Mouse (Mus musculus) heart, adult 2 months (tissue): ENCODE measurements around the gene Ahcy.

Source experiments
- CTCF ChIP-seq: fragments of 200-600 bp; IDR thresholded peaks from 2 replicates; pipeline ENCODE4 v1.8.1; 2022; ENCODE audit warnings: antibody characterized with exemption, mild to moderate bottlenecking, moderate library complexity
- EP300 ChIP-seq: fragments of 200-500 bp; IDR thresholded peaks from 2 replicates; pipeline ENCODE4 v1.6.1; 2011; ENCODE audit warnings: low read depth, low read length, control low read depth; ENCODE audit not compliant: insufficient read depth
- POLR2A ChIP-seq: fragments of 200-500 bp; IDR thresholded peaks from 2 replicates; pipeline ENCODE4 v1.6.1; 2011; ENCODE audit warnings: mild to moderate bottlenecking, low read depth, low read length, control low read depth; ENCODE audit not compliant: insufficient read depth

DNA sequence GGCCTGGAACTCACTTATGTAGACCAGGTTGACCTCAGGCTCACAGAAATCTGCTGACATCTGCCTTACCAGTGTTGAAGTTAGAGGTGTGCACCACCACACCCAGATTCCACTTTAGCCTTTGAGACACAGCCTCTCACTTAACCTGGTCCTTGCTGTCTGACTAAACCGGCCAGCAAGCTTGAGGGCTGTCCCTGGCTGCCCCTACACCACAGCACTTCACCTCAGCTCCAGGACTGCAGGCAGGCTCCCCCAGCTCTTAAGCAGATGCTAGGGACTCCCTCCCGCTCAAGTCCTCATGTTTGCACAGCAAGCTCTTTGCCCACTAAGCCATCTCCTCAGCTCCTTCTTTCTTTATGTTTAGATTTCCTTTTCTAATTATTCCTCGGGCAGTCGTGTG lies 34.3 kb downstream of the Ahcy start:
- TF ChIP-seq EP300: no peak
- no peak for TF ChIP-seq CTCF
- no peak for TF ChIP-seq POLR2A
